Mouse (Mus musculus) cortical plate, adult 2 months (tissue): ENCODE results near the gene Dnase2b.

ENCODE experiments used
- CTCF ChIP-seq: fragments of 200-500 bp; IDR thresholded peaks from 2 replicates; pipeline ENCODE4 v1.5.1; 2011; ENCODE audit warnings: mild to moderate bottlenecking, control low read depth, low read length; ENCODE audit not compliant: insufficient read depth; ENCODE audit errors: extremely low read depth
- POLR2A ChIP-seq: fragments of 200-500 bp; IDR thresholded peaks from 2 replicates; pipeline ENCODE4 v1.6.1; 2011; ENCODE audit warnings: mild to moderate bottlenecking, low read length, control low read depth; ENCODE audit not compliant: insufficient read depth; ENCODE audit errors: extremely low read depth

GRCm38 (mm10) chr3:146595440-146595839 is 20.0 kb downstream of the Dnase2b start:
- TF ChIP-seq CTCF (no peak), POLR2A (no peak)
